Mouse (Mus musculus) left cerebral cortex, postnatal 4 days (tissue): ENCODE measurements around the gene Lrrc37a. TPM values are rescaled to one million over a fixed set of nuclear protein-coding genes. Genes with fewer than 3 reads are reported as not detected.
"Not testable (repeated sequence)": the region's sequence is repeated elsewhere in the genome, so short reads cannot be mapped to it uniquely, and the experiment has no call there.

Experiments
- DNase-seq: peaks from one replicate; pipeline ENCODE4 v3.0.0-alpha.2; 2022
- intact Hi-C: fragments of 180-260 bp; cut with DNase I; formaldehyde crosslinking; loops from one replicate; pipeline ENCODE4 v1.15.1; 2025
- total RNA-seq, 2 experiments: library from RNA; stranded (reverse); gene quantifications; 2 replicates each; pipeline ENCODE4 v1.2.3; 2021

Gene Lrrc37a
- not detected for total RNA-seq

DNA sequence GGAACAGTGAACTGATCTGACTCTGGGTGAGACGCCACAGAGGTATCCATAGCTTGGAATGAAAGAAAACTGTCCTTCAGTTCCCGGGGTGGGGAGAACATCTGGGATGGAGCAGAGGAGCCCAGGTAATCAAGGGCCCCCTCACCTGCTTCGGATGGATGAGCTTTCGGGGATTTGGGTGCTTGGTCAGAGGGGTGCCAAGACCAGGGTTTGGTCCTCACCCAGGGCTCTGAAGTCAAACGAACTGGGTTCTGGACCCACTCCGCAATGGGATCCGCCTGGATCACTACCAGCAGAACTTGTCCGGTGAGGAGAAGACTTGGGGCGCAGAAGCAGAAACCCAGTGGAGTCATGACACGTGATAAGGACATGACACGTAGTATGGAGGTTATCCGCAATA, at the start of gene Lrrc37a:
Gene Lrrc37a, minus strand, starts transcription at position 101 of the 400 bp plus-strand sequence.
- intact Hi-C loops = no loop called here
- no peak for DNase-seq

GRCm38 (mm10) chr11:103534973-103535372, 30.6 kb upstream of the Lrrc37a start:
- intact Hi-C loops, DNase-seq: not testable (repeated sequence)

GRCm38 (mm10) chr11:103512111-103512510, 7.7 kb upstream of the Lrrc37a start:
- intact Hi-C loops = no loop called here
- no peak for DNase-seq

GRCm38 (mm10) chr11:103464443-103464842, 40.0 kb downstream of the Lrrc37a start:
- intact Hi-C loops = no loop called here
- DNase-seq = peak; percentile 5

DNA sequence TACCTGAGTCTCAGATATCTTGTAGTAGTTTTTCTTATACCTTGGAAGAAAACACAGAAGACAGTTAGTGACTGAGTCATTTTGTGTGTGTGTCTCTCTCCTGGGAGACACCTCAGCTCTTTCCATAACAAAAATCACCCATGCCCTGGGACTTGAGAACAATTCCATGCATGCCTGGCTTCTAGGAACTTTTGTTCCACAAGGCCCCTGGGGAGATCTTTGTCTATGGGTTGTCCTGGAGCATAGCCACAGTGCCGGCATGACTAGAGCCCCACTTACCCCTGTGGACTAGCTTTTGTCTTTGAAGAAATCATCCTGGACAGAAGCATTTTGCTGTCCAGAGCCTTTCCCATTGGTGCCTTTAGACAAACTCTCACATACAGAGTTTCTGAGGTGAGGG, 53.3 kb downstream of the Lrrc37a start:
- intact Hi-C loops, DNase-seq: not testable (repeated sequence)

DNA sequence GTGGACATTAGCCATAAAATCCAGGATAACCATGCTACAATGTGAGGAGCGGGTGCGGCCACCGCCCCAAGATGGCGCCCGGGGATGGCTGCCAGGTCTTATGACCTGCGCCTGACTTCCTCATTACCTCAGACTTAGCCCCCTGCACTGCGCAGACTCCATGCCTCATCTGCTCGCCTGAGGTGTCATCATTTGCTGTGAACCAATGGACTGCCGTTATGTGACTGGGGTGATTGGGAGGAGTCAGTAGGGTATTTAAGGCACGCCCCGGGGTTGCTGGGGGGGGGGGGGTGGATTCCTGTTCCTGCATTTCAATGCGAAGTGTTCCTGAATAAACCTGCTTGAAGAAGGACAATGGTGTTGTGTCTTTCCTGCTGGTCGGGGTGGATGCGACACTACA, 54.7 kb downstream of the Lrrc37a start:
- intact Hi-C loops = not testable (repeated sequence)

DNA sequence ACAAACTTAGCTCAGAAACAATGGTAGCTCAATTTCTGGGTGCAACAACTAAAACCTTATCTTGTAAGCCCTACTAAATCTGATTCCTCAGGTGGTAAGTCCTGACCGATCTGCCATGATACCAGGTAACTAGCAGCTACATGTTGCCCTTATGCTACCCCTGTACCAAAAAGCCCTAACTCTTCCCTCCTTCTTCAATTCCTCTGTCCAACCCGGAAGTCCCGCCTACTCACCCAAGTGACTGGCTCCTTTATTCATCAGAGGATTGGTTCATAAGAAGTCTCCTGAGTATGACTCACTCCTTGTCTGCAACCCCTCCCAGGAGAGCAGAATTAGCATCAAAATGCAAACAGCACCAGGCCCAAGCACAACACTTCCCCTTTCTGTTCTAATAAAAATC, 60.7 kb downstream of the Lrrc37a start:
- intact Hi-C loops = no loop called here

More for the DNA sequence above, 54.7 kb downstream of the Lrrc37a start:
- DNase-seq = not testable (repeated sequence)

GRCm38 (mm10) chr11:103436282-103436681, 68.1 kb downstream of the Lrrc37a start:
- intact Hi-C loops = no loop called here
- no peak for DNase-seq

More for the DNA sequence above, 60.7 kb downstream of the Lrrc37a start:
- DNase-seq = no peak

- DNase-seq = no peak
- intact Hi-C loops = no loop called here
Measured at GRCm38 (mm10) chr11:103425031-103425430, 79.4 kb downstream of the Lrrc37a start.

GRCm38 (mm10) chr11:103419667-103420066, 84.7 kb downstream of the Lrrc37a start:
- intact Hi-C loops = no loop called here
- no peak for DNase-seq

GRCm38 (mm10) chr11:103419226-103419625, 85.2 kb downstream of the Lrrc37a start:
- no peak for DNase-seq
- intact Hi-C loops = no loop called here

- DNase-seq = no peak
- intact Hi-C loops = no loop called here
Measured at GRCm38 (mm10) chr11:103413516-103413915, 90.9 kb downstream of the Lrrc37a start.

DNA sequence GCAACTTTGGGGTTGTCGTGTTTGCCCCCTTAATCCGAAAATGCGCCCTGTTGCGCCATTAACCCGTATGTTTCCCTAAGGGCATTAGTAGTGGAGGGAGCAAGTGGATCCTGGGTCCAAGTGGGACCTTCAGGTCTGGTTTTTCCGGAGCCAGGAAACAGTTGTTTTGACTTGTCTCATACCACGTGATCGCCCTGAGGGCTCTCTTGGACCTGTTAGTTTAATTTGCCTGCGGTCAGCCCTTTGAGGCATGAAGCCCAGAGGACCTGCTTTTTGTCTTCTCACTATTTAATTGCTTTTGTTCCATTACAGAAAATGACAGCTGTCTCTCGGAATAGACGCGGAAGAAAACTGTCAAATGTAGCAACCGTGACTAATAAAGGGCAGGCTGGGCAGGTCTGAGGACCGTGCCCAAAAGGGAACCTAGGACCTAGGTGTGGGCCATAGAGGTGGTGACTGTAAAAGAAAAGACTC, 91.4 kb downstream of the Lrrc37a start:
- peak; percentile 5 for DNase-seq
- intact Hi-C loops = no loop called here

GRCm38 (mm10) chr11:103411981-103412949, 92.1 kb downstream of the Lrrc37a start, which contains the start of gene Plekhm1:
Gene Plekhm1 (minus strand): TSS chr11:103412687.
- intact Hi-C loops = no loop called here
- peak; percentile 96 for DNase-seq

DNA sequence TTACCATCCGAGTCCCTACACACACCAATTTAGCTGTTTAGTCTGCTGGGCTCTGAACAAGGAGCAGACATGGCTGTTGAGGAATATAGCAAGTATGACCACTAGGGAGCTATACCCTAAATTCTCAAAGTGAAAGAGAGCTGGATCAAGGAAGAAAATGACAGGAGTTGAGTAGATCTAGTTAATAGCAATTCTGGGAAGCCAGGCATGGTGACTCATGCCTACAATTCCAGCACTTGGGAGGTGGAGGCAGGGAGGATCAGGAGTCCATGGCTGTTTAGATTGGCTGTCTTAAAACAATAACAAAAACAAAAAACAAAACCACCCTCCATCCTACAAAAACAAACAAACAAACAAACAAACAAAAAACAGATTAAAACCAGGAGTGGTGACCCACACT, 93.1 kb downstream of the Lrrc37a start:
- DNase-seq = no peak
- intact Hi-C loops = no loop called here

GRCm38 (mm10) chr11:103408880-103409279, 95.5 kb downstream of the Lrrc37a start:
- no peak for DNase-seq
- intact Hi-C loops = no loop called here

GRCm38 (mm10) chr11:103407136-103407535, 97.3 kb downstream of the Lrrc37a start:
- intact Hi-C loops, DNase-seq: not testable (repeated sequence)

DNA sequence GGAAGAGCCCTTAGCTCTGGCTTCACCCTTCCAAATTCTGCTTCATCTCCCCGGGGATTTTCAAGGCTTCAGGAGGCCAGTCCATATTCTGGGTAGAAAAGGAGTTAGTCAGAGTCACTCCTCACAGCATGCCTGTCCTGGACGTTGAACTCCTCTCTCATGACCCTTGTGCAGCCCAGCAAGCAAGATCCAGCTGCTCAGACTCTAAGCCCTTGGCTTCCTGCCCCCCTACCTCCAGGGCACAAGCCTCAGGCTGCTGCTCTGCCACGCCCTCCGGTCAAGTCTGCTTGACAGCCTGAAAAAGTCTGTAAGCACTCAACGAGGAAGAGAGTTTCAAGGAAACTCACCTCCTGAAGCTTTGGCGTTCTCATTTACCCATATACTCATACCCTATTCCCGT, 97.8 kb downstream of the Lrrc37a start:
- DNase-seq = no peak
- intact Hi-C loops = no loop called here

DNA sequence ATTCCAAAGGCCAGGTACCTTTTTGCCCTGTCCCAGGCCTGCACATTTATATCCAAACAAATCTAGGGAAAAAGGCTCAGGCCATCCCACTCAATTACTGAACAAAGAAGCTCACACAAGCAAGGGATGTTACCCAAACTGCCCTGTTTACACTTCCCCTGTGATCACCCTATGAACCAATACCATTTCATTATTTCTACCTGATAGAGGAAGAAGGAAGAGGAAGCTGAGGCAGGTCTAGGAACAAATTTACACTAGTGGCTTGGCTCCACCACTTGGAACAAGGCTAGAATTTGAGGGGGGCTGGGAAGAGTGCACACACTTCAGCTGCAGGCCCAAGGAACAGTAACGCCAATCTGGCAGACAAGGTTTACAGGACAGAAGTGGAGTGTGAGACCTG, 98.6 kb downstream of the Lrrc37a start:
- DNase-seq = no peak
- intact Hi-C loops = no loop called here

DNA sequence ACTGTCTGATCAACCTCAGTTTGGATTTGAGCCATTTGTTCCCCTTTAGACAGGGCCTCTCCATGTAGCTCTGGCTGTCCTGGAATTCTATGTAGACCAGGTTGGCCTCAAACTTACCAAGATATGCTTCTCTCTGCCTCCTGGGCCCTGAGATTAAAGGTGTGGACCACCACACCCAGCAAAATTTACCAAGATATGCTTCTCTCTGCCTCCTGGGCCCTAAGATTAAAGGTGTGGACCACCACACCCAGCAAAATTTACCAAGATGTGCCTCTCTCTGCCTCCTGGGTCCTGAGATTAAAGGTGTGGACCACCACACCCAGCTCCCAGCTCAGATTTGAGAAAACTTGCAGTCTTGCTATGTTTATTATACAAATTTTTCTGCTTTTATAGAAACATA, 99.8 kb downstream of the Lrrc37a start:
- DNase-seq = no peak
- intact Hi-C loops = no loop called here

GRCm38 (mm10) chr11:103403776-103404175, 100.6 kb downstream of the Lrrc37a start:
- DNase-seq = no peak
- intact Hi-C loops = no loop called here

DNA sequence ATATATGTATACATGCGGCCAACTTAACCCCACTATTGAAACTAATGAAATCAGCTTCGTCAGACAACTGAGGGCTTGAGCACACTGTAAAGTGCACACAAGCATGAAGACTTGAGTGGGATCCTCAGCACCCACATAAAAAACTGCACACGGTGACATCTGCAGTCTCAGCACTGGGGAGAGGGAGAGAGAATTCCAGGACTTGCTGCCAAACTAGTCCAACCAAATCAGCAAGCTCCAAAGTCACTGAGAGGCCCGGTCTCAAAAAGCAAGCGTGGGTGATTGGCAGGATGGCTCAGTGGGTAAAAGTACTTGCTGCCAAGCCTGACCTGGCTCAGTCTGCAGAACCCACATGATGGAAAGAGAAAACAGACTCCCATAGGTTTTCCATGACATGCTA, 101.7 kb downstream of the Lrrc37a start:
- intact Hi-C loops = no loop called here
- no peak for DNase-seq
